Mouse (Mus musculus): Measurements from ENCODE around the gene Dusp27. TPM values are rescaled to one million over a fixed set of nuclear protein-coding genes. Genes with fewer than 3 reads are reported as not detected.

The Dusp27 gene
- polyA plus RNA-seq, 1 experiment from 2014 or later, result 1.00 TPM

- Histone ChIP-seq H3K9me3 (replicated peaks) (no peaks in the 10 kb centered on the region), H3K4me3 (replicated peaks) (no peak overlapping the region), H3K36me3 (no peaks in the 10 kb centered on the region), H3K27ac (replicated peaks) (no peak overlapping the region), H3K27me3 (replicated peaks) (no peaks in the 10 kb centered on the region), H3K4me2 (no peak overlapping the region), H3K4me1 (no peaks in the 10 kb centered on the region), H3K9ac (replicated peaks) (no peak overlapping the region)
- WGBS, result 68% methylated on average over 8 of the region's 8 CpGs
- ATAC-seq (ENCODE audit: low FRiP score), result no peak
Measured at GRCm38 (mm10) chr1:166124932-166125593, 2.7 kb downstream of the Dusp27 start.

- 91% methylated on average over 8 of the region's 8 CpGs for WGBS
- ATAC-seq (ENCODE audit: low FRiP score), result no peak
- Histone ChIP-seq H3K9me3 (replicated peaks) (no peaks in the 10 kb centered on the region), H3K27me3 (replicated peaks) (no peaks in the 10 kb centered on the region), H3K4me3 (replicated peaks) (no peak overlapping the region), H3K27ac (replicated peaks) (no peak overlapping the region), H3K36me3 (no peaks in the 10 kb centered on the region), H3K4me1 (no peaks in the 10 kb centered on the region), H3K4me2 (no peak overlapping the region), H3K9ac (replicated peaks) (no peak overlapping the region)
Measured at GRCm38 (mm10) chr1:166123751-166124150, 4.0 kb downstream of the Dusp27 start.

- ATAC-seq (ENCODE audit: low FRiP score), result no peak
- 91% methylated on average over 1 of the region's 1 CpGs for WGBS
- Histone ChIP-seq H3K9ac (replicated peaks) (no peak overlapping the region), H3K36me3 (no peaks in the 10 kb centered on the region), H3K27ac (replicated peaks) (no peak overlapping the region), H3K9me3 (replicated peaks) (no peaks in the 10 kb centered on the region), H3K4me1 (peaks cover 5% of the 10 kb centered on the region; the same call in 1 of the 2 replicates), H3K4me2 (no peak overlapping the region), H3K27me3 (replicated peaks) (no peaks in the 10 kb centered on the region), H3K4me3 (replicated peaks) (no peak overlapping the region)
Measured at GRCm38 (mm10) chr1:166123045-166123444, 4.7 kb downstream of the Dusp27 start.

GRCm38 (mm10) chr1:166122114-166122513 lies 5.6 kb downstream of the Dusp27 start:
- H3K9me3 ChIP-seq (replicated peaks), result no peaks in the 10 kb centered on the region
- no peak overlapping the region for H3K27ac ChIP-seq (replicated peaks)
- no peak overlapping the region for H3K4me3 ChIP-seq (replicated peaks)
- 78% methylated on average over 7 of the region's 7 CpGs for WGBS
- H3K36me3 ChIP-seq, result no peaks in the 10 kb centered on the region
- no peak overlapping the region for H3K9ac ChIP-seq (replicated peaks)
- no peaks in the 10 kb centered on the region for H3K27me3 ChIP-seq (replicated peaks)
- peaks cover 8% of the 10 kb centered on the region; the same call in 1 of the 2 replicates for H3K4me1 ChIP-seq
- no peak for ATAC-seq (ENCODE audit: low FRiP score)
- H3K4me2 ChIP-seq, result no peak overlapping the region

- Histone ChIP-seq H3K27ac (replicated peaks) (peak overlapping the region; percentile 35), H3K4me3 (replicated peaks) (0 out of 2 replicates have a peak overlapping the region, but pooled peaks have one; percentile 2), H3K9ac (replicated peaks) (no peak overlapping the region), H3K4me2 (peak overlapping the region; percentile 25), H3K9me3 (replicated peaks) (no peaks in the 10 kb centered on the region), H3K36me3 (no peaks in the 10 kb centered on the region), H3K4me1 (peaks cover 8% of the 10 kb centered on the region; the same call in 1 of the 2 replicates), H3K27me3 (replicated peaks) (no peaks in the 10 kb centered on the region)
- ATAC-seq (ENCODE audit: low FRiP score), result peak; percentile 65; the same call in 1 of the 2 replicates
- WGBS, result 41% methylated on average over 13 of the region's 13 CpGs
Measured at GRCm38 (mm10) chr1:166117866-166118639, 9.7 kb downstream of the Dusp27 start.

- Histone ChIP-seq H3K9me3 (replicated peaks) (no peaks in the 10 kb centered on the region), H3K27ac (replicated peaks) (no peak overlapping the region), H3K36me3 (no peaks in the 10 kb centered on the region), H3K4me1 (peaks cover 8% of the 10 kb centered on the region; the same call in 1 of the 2 replicates), H3K4me3 (replicated peaks) (no peak overlapping the region), H3K27me3 (replicated peaks) (no peaks in the 10 kb centered on the region), H3K4me2 (no peak overlapping the region), H3K9ac (replicated peaks) (no peak overlapping the region)
- 96% methylated on average over 4 of the region's 4 CpGs for WGBS
- no peak for ATAC-seq (ENCODE audit: low FRiP score)
Measured at GRCm38 (mm10) chr1:166115719-166116118, 12.0 kb downstream of the Dusp27 start.

GRCm38 (mm10) chr1:166114986-166115385 lies 12.7 kb downstream of the Dusp27 start:
- ATAC-seq (ENCODE audit: low FRiP score), result no peak
- Histone ChIP-seq H3K36me3 (no peaks in the 10 kb centered on the region), H3K4me1 (peaks cover 8% of the 10 kb centered on the region; the same call in 1 of the 2 replicates), H3K4me3 (replicated peaks) (no peak overlapping the region), H3K27me3 (replicated peaks) (no peaks in the 10 kb centered on the region), H3K9ac (replicated peaks) (no peak overlapping the region), H3K27ac (replicated peaks) (no peak overlapping the region), H3K4me2 (no peak overlapping the region), H3K9me3 (replicated peaks) (no peaks in the 10 kb centered on the region)
- 92% methylated on average over 3 of the region's 3 CpGs for WGBS

- Histone ChIP-seq H3K27me3 (replicated peaks) (no peaks in the 10 kb centered on the region), H3K4me2 (no peak overlapping the region), H3K9me3 (replicated peaks) (no peaks in the 10 kb centered on the region), H3K27ac (replicated peaks) (no peak overlapping the region), H3K4me1 (peaks cover 8% of the 10 kb centered on the region; the same call in 1 of the 2 replicates), H3K9ac (replicated peaks) (no peak overlapping the region), H3K36me3 (no peaks in the 10 kb centered on the region), H3K4me3 (replicated peaks) (no peak overlapping the region)
- WGBS, result 70% methylated on average over 6 of the region's 6 CpGs
- ATAC-seq (ENCODE audit: low FRiP score), result no peak
Measured at GRCm38 (mm10) chr1:166105464-166105863, 22.3 kb downstream of the Dusp27 start.

- ATAC-seq (ENCODE audit: low FRiP score), result no peak
- Histone ChIP-seq H3K4me1 (peaks cover 8% of the 10 kb centered on the region; the same call in 1 of the 2 replicates), H3K9ac (replicated peaks) (no peak overlapping the region), H3K27ac (replicated peaks) (no peak overlapping the region), H3K36me3 (no peaks in the 10 kb centered on the region), H3K4me3 (replicated peaks) (no peak overlapping the region), H3K27me3 (replicated peaks) (no peaks in the 10 kb centered on the region), H3K9me3 (replicated peaks) (no peaks in the 10 kb centered on the region), H3K4me2 (no peak overlapping the region)
- WGBS, result 92% methylated on average over 3 of the region's 3 CpGs
Measured at GRCm38 (mm10) chr1:166104858-166105257, 22.9 kb downstream of the Dusp27 start.

GRCm38 (mm10) chr1:166102920-166103608 lies 24.7 kb downstream of the Dusp27 start:
- H3K27ac ChIP-seq (replicated peaks), result no peak overlapping the region
- WGBS, result 66% methylated on average over 11 of the region's 11 CpGs
- no peaks in the 10 kb centered on the region for H3K27me3 ChIP-seq (replicated peaks)

GRCm38 (mm10) chr1:166098120-166098519 lies 29.6 kb downstream of the Dusp27 start:
- no peak overlapping the region for H3K27ac ChIP-seq (replicated peaks)
- no peak overlapping the region for H3K9ac ChIP-seq (replicated peaks)
- WGBS, result 97% methylated on average over 2 of the region's 2 CpGs
- no peak for ATAC-seq (ENCODE audit: low FRiP score)
- H3K4me1 ChIP-seq, result 0 out of 2 replicates have a peak, but pooled peaks cover 3% of the 10 kb centered on the region
- 0 out of 2 replicates have a peak, but pooled peaks cover 3% of the 10 kb centered on the region for H3K9me3 ChIP-seq (replicated peaks)
- H3K4me3 ChIP-seq (replicated peaks), result no peak overlapping the region
- no peak overlapping the region for H3K4me2 ChIP-seq
- no peaks in the 10 kb centered on the region for H3K36me3 ChIP-seq
- H3K27me3 ChIP-seq (replicated peaks), result no peaks in the 10 kb centered on the region

More at GRCm38 (mm10) chr1:166102920-166103608, 24.7 kb downstream of the Dusp27 start:
- H3K36me3 ChIP-seq, result no peaks in the 10 kb centered on the region
- H3K4me2 ChIP-seq, result no peak overlapping the region
- peaks cover 8% of the 10 kb centered on the region; the same call in 1 of the 2 replicates for H3K4me1 ChIP-seq
- 0 out of 2 replicates have a peak, but pooled peaks cover 3% of the 10 kb centered on the region for H3K9me3 ChIP-seq (replicated peaks)
- no peak overlapping the region for H3K4me3 ChIP-seq (replicated peaks)
- H3K9ac ChIP-seq (replicated peaks), result no peak overlapping the region
- no peak for ATAC-seq (ENCODE audit: low FRiP score)
